Mouse (Mus musculus) heart, adult 2 months (tissue): Measurements from ENCODE around the gene Gucd1.

Experiments
- CTCF ChIP-seq: fragments of 200-600 bp; IDR thresholded peaks from 2 replicates; pipeline ENCODE4 v1.8.1; 2022; ENCODE audit warnings: antibody characterized with exemption, mild to moderate bottlenecking, moderate library complexity
- EP300 ChIP-seq: fragments of 200-500 bp; IDR thresholded peaks from 2 replicates; pipeline ENCODE4 v1.6.1; 2011; ENCODE audit warnings: low read depth, low read length, control low read depth; ENCODE audit not compliant: insufficient read depth

DNA sequence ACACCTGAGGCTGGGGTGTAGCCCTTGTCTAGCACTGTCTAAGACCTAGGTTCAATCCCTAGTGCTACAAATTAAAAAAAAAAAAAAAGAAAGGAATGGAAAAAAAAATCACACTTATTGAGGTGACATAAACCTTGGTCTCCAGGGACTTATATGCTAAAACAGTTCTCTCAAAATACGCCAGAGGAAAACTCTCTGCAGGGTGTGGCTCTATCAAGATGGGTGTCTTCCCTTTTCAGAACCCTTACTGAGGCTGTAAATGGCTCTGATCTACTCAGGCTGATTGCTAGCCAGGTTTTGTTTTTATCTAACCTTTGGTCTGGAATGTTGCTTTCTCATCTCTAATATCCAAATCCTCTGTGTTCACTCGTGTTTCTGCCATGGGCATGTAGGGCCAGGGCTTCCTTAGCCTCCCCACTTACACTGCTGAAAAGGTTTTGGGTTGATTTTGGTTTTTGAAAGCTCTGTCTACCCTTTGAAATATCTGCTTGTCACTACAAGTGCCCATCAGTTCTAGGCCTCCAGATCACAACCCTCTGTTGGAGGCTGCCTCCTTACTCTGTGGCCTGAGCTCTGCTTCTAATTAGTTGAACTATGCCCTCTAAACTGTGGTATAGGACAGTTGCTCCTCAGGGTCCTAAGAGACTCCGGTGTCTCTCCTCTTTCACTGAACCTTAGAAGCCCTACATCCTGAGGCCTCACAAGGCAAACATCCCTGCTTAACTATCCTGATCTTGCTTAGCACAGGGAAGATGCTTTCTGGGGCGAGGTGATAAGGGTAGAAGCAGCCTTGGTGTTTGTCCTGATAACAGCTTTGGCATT is 2.3 kb downstream of the Gucd1 start:
- TF ChIP-seq CTCF (no peak), EP300 (no peak)
